Mouse (Mus musculus) telencephalon, adult 2 months (tissue): Measurements from ENCODE around the gene Ccl3.

Experiments
- DNase-seq: peaks from one replicate; pipeline ENCODE4 v3.0.0-alpha.2; 2011; ENCODE audit warnings: low read depth, low spot score

Ccl3 gene

GRCm38 (mm10) chr11:83649305-83649841, at the start of gene Ccl3:
Gene Ccl3, minus strand, starts transcription at chr11:83649355.
- no peak for DNase-seq

GRCm38 (mm10) chr11:83692008-83692407, 42.9 kb upstream of the Ccl3 start:
- DNase-seq, result no peak

- no peak for DNase-seq
Observed at GRCm38 (mm10) chr11:83689918-83690317, 40.8 kb upstream of the Ccl3 start.

GRCm38 (mm10) chr11:83675665-83676064, 26.5 kb upstream of the Ccl3 start:
- no peak for DNase-seq

- DNase-seq, result no peak
Observed at GRCm38 (mm10) chr11:83671743-83672142, 22.6 kb upstream of the Ccl3 start.

- DNase-seq, result no peak
Observed at GRCm38 (mm10) chr11:83663532-83663931, 14.4 kb upstream of the Ccl3 start.

- no peak for DNase-seq
Observed at GRCm38 (mm10) chr11:83662204-83662603, 13.0 kb upstream of the Ccl3 start, which contains the start of gene Ccl4. Gene Ccl4, plus strand, starts transcription at chr11:83662584.

- DNase-seq, result no peak
Observed at GRCm38 (mm10) chr11:83658797-83659196, 9.6 kb upstream of the Ccl3 start.

- no peak for DNase-seq
Observed at GRCm38 (mm10) chr11:83657508-83657907, 8.4 kb upstream of the Ccl3 start.

- no peak for DNase-seq
Observed at GRCm38 (mm10) chr11:83654606-83655005, 5.5 kb upstream of the Ccl3 start.

GRCm38 (mm10) chr11:83646356-83647149, 2.6 kb downstream of the Ccl3 start:
- no peak for DNase-seq

- DNase-seq, result no peak
Observed at GRCm38 (mm10) chr11:83645521-83645920, 3.6 kb downstream of the Ccl3 start, which contains the start of gene Rpl9-ps1. Gene Rpl9-ps1, minus strand, starts transcription at chr11:83645621.

GRCm38 (mm10) chr11:83641216-83641615, 7.9 kb downstream of the Ccl3 start:
- no peak for DNase-seq

- DNase-seq, result no peak
Observed at GRCm38 (mm10) chr11:83640141-83640540, 9.0 kb downstream of the Ccl3 start.

GRCm38 (mm10) chr11:83639533-83639932, 9.6 kb downstream of the Ccl3 start:
- DNase-seq, result no peak

- DNase-seq, result no peak
Observed at GRCm38 (mm10) chr11:83638934-83639333, 10.2 kb downstream of the Ccl3 start.

- no peak for DNase-seq
Observed at GRCm38 (mm10) chr11:83636742-83637235, 12.4 kb downstream of the Ccl3 start.

GRCm38 (mm10) chr11:83634898-83635297, 14.3 kb downstream of the Ccl3 start:
- DNase-seq, result no peak

- no peak for DNase-seq
Observed at GRCm38 (mm10) chr11:83634425-83634824, 14.7 kb downstream of the Ccl3 start.

GRCm38 (mm10) chr11:83632744-83633143, 16.4 kb downstream of the Ccl3 start:
- no peak for DNase-seq

GRCm38 (mm10) chr11:83631065-83631464, 18.1 kb downstream of the Ccl3 start:
- no peak for DNase-seq

GRCm38 (mm10) chr11:83630630-83631029, 18.5 kb downstream of the Ccl3 start:
- DNase-seq, result no peak

GRCm38 (mm10) chr11:83628808-83629207, 20.3 kb downstream of the Ccl3 start:
- no peak for DNase-seq
